Mouse (Mus musculus) kidney, postnatal 10 days (tissue): ENCODE measurements around the gene Macrod2.
A peak's percentile ranks its signal among the peaks of the same experiment; 100 is the strongest.

Experiments
- DNase-seq: peaks from one replicate; pipeline ENCODE4 v3.0.0; 2021; ENCODE audit warnings: mixed read lengths

Gene Macrod2

GRCm38 (mm10) chr2:140913679-140914412 lies 518.7 kb downstream of the Macrod2 start:
- no peak for DNase-seq

GRCm38 (mm10) chr2:140926922-140927321 lies 531.8 kb downstream of the Macrod2 start:
- peak; percentile 10 for DNase-seq

GRCm38 (mm10) chr2:140934483-140934882 lies 539.4 kb downstream of the Macrod2 start:
- no peak for DNase-seq

GRCm38 (mm10) chr2:140949461-140949860 lies 554.4 kb downstream of the Macrod2 start:
- no peak for DNase-seq

GRCm38 (mm10) chr2:140959246-140959645 lies 564.1 kb downstream of the Macrod2 start:
- DNase-seq, result no peak

- no peak for DNase-seq
Observed at GRCm38 (mm10) chr2:140970181-140970580, 575.1 kb downstream of the Macrod2 start.

- DNase-seq, result no peak
Observed at GRCm38 (mm10) chr2:140971845-140972244, 576.7 kb downstream of the Macrod2 start.

- no peak for DNase-seq
Observed at GRCm38 (mm10) chr2:140985670-140986372, 590.7 kb downstream of the Macrod2 start.

- no peak for DNase-seq
Observed at GRCm38 (mm10) chr2:141003846-141004245, 608.7 kb downstream of the Macrod2 start.

- no peak for DNase-seq
Observed at GRCm38 (mm10) chr2:141004326-141004725, 609.2 kb downstream of the Macrod2 start.

GRCm38 (mm10) chr2:141005616-141006015 lies 610.5 kb downstream of the Macrod2 start:
- DNase-seq, result no peak

- no peak for DNase-seq
Observed at GRCm38 (mm10) chr2:141007725-141008124, 612.6 kb downstream of the Macrod2 start.

GRCm38 (mm10) chr2:141008458-141008857 lies 613.3 kb downstream of the Macrod2 start:
- DNase-seq, result no peak

GRCm38 (mm10) chr2:141013443-141014165 lies 618.5 kb downstream of the Macrod2 start:
- peak; percentile 65 for DNase-seq

- no peak for DNase-seq
Observed at GRCm38 (mm10) chr2:141022971-141023370, 627.9 kb downstream of the Macrod2 start.

- no peak for DNase-seq
Observed at GRCm38 (mm10) chr2:141023916-141024315, 628.8 kb downstream of the Macrod2 start.

- no peak for DNase-seq
Observed at GRCm38 (mm10) chr2:141024316-141025043, 629.4 kb downstream of the Macrod2 start.

- no peak for DNase-seq
Observed at GRCm38 (mm10) chr2:141056685-141057454, 661.8 kb downstream of the Macrod2 start.

- DNase-seq, result no peak
Observed at GRCm38 (mm10) chr2:141057455-141057833, 662.3 kb downstream of the Macrod2 start.

- no peak for DNase-seq
Observed at GRCm38 (mm10) chr2:141073981-141074855, 679.1 kb downstream of the Macrod2 start.

GRCm38 (mm10) chr2:141078221-141078620 lies 683.1 kb downstream of the Macrod2 start:
- DNase-seq, result no peak
